Mouse (Mus musculus): ENCODE measurements around the gene S1pr2.
A peak's percentile ranks its signal among the peaks of the same experiment; 100 is the strongest.

Gene S1pr2

GRCm38 (mm10) chr9:20966747-20967146 lies 9.8 kb downstream of the S1pr2 start:
- no peak for DNase-seq (ENCODE audit: low spot score in 2 of 2)

GRCm38 (mm10) chr9:20966008-20966407 lies 10.6 kb downstream of the S1pr2 start:
- DNase-seq (ENCODE audit: low spot score in 2 of 2), result no peak

- DNase-seq (ENCODE audit: low spot score in 2 of 2), result no peak
These were observed 11.0 kb downstream of the S1pr2 start for GRCm38 (mm10) chr9:20965606-20966005.

GRCm38 (mm10) chr9:20961557-20961956 lies 15.0 kb downstream of the S1pr2 start:
- no peak for DNase-seq (ENCODE audit: low spot score in 2 of 2)

GRCm38 (mm10) chr9:20959430-20959938 lies 17.1 kb downstream of the S1pr2 start, which contains the start of gene Dnmt1:
TSS of gene Dnmt1 (minus strand) at chr9:20959888.
- no peak for DNase-seq (ENCODE audit: low spot score in 2 of 2)

- no peak for DNase-seq (ENCODE audit: low spot score in 2 of 2)
These were observed 19.6 kb downstream of the S1pr2 start for GRCm38 (mm10) chr9:20956989-20957388.

GRCm38 (mm10) chr9:20952520-20953227 lies 23.9 kb downstream of the S1pr2 start:
- peak; percentile 95 to 97 for DNase-seq (ENCODE audit: low spot score in 2 of 2)

GRCm38 (mm10) chr9:20951966-20952519 lies 24.5 kb downstream of the S1pr2 start:
- no peak for DNase-seq (ENCODE audit: low spot score in 2 of 2)

- no peak for DNase-seq (ENCODE audit: low spot score in 2 of 2)
These were observed 25.1 kb downstream of the S1pr2 start for GRCm38 (mm10) chr9:20951441-20951840.

GRCm38 (mm10) chr9:20950419-20950818 lies 26.2 kb downstream of the S1pr2 start:
- DNase-seq (ENCODE audit: low spot score in 2 of 2), result no peak

- no peak for DNase-seq (ENCODE audit: low spot score in 2 of 2)
These were observed 30.3 kb downstream of the S1pr2 start for GRCm38 (mm10) chr9:20946066-20946880.

GRCm38 (mm10) chr9:20944697-20945370 lies 31.7 kb downstream of the S1pr2 start:
- no peak for DNase-seq (ENCODE audit: low spot score in 2 of 2)

- no peak for DNase-seq (ENCODE audit: low spot score in 2 of 2)
These were observed 32.7 kb downstream of the S1pr2 start for GRCm38 (mm10) chr9:20943911-20944310.

- no peak for DNase-seq (ENCODE audit: low spot score in 2 of 2)
These were observed 33.2 kb downstream of the S1pr2 start for GRCm38 (mm10) chr9:20943396-20943795.

- DNase-seq (ENCODE audit: low spot score in 2 of 2), result no peak
These were observed 53.3 kb downstream of the S1pr2 start for GRCm38 (mm10) chr9:20923258-20923657.

- DNase-seq (ENCODE audit: low spot score in 2 of 2), result no peak
These were observed 60.4 kb downstream of the S1pr2 start for GRCm38 (mm10) chr9:20916160-20916559.

All from right cerebral cortex, postnatal 36 days (tissue).